Mouse (Mus musculus): ENCODE results near the gene Zfp658. TPM values are rescaled to one million over a fixed set of nuclear protein-coding genes. Genes with fewer than 3 reads are reported as not detected.

Zfp658 gene
- 9.3 and 10.1 TPM in 2 replicates for polyA plus RNA-seq (2016; fragmentation: Nextera tagmentation; extraction: Ambion mirVana)

DNA sequence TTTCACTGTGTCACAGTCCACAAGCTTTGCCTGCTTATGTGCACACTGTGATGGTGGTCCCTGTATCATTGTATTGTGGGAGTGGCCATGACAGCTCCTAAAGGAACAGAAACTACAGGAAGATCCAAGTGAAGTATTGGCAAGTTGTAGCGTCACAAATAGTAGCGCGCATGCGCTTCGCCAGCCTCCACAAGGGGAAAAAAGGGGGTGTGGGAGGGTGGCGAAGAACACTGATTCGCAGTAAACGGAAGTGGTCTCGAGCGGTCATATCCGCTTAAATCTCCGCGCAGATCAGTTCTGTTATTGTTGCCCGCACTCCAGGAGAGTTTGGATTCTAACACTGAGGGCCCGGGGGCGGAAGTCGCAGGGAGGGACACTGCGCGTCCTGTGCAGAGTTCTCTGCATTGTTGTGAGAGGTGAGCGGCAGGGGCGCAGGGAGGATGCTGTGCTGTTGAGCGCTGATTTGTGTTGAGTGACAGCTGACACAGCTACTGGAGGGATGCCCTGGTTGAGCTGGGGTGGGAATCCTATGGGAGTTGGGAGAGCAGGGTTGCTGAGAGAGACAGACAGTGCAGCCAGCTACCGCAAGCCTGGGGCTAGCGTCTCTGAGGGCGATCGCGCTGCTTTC lies at the start of gene Zfp658:
Gene Zfp658, plus strand, starts transcription at position 251 of the 628 bp plus-strand sequence.
- Histone ChIP-seq H3K36me3 (peaks cover 23% of the 10 kb centered on the region), H3K27me3 (no peaks in the 10 kb centered on the region), H3K9ac (replicated peaks) (peak within 1 kb of the TSS; percentile 73), H3K27ac (replicated peaks) (peak within 1 kb of the TSS; percentile 95), H3K4me3 (peak within 1 kb of the TSS; percentile 73), H3K9me3 (no peaks in the 10 kb centered on the region), H3K4me1 (peaks cover 14% of the 10 kb centered on the region), H3K4me2 (replicated peaks) (peak within 1 kb of the TSS; percentile 65)
- ATAC-seq (ENCODE audit: low FRiP score, low read depth): peak; percentile 92
- WGBS: under 1% methylated on average over 27 of the region's 27 CpGs

GRCm38 (mm10) chr7:43512519-43512918 lies 49.5 kb upstream of the Zfp658 start:
- Histone ChIP-seq H3K4me2 (replicated peaks) (no peak overlapping the region), H3K4me3 (no peak overlapping the region), H3K27ac (replicated peaks) (no peak overlapping the region), H3K27me3 (no peaks in the 10 kb centered on the region), H3K36me3 (no peaks in the 10 kb centered on the region), H3K4me1 (no peaks in the 10 kb centered on the region), H3K9me3 (no peaks in the 10 kb centered on the region), H3K9ac (replicated peaks) (no peak overlapping the region)
- ATAC-seq (ENCODE audit: low FRiP score, low read depth): no peak
- WGBS: 86% methylated on average over 4 of the region's 4 CpGs

DNA sequence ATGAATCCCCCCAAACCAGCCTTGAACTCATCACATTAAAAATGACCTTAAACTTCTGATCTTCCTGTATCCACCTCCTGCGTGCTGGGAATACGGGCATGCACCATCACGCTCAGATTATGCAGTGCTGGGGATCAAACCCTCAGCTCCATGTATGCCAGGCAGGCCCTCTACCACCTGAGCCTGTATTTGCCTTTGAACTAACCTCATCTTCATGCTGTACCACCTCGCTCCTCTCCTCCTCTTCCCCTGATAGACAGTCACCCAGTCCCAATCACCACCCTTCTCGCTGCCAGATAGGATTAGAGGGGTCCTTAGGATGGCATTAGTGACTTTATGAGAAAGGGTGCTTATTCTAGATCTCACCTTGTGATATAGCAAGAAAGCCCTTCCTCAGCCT lies 47.0 kb upstream of the Zfp658 start:
- Histone ChIP-seq H3K9me3 (no peaks in the 10 kb centered on the region), H3K4me1 (no peaks in the 10 kb centered on the region), H3K27me3 (no peaks in the 10 kb centered on the region), H3K9ac (replicated peaks) (no peak overlapping the region), H3K4me2 (replicated peaks) (no peak overlapping the region), H3K36me3 (no peaks in the 10 kb centered on the region), H3K4me3 (no peak overlapping the region), H3K27ac (replicated peaks) (no peak overlapping the region)
- ATAC-seq (ENCODE audit: low FRiP score, low read depth): no peak
- 79% methylated on average over 5 of the region's 5 CpGs for WGBS

DNA sequence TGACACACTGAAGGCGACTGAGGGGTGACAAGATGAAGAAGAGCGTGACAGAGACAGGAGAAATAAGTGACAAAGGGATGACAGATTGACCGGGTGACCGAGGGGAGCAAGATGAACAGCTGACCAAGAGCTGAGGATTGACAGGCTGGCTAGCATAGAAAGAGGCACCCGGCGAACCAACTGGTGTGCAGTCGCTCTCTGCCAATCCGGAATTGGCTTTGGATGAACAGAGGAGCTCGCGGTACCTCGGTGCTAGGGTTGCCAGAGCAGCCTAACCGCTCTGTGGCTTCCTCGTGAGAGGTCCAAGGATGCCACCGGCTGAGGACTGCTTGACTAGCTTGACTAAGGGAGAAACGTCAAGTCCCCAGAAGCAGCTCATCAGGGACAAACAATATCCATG lies 43.7 kb upstream of the Zfp658 start:
- no peaks in the 10 kb centered on the region for H3K9me3 ChIP-seq
- no peak overlapping the region for H3K4me3 ChIP-seq
- no peaks in the 10 kb centered on the region for H3K36me3 ChIP-seq
- H3K27ac ChIP-seq (replicated peaks): no peak overlapping the region
- H3K9ac ChIP-seq (replicated peaks): no peak overlapping the region
- WGBS: 89% methylated on average over 15 of the region's 15 CpGs
- no peaks in the 10 kb centered on the region for H3K4me1 ChIP-seq
- ATAC-seq (ENCODE audit: low FRiP score, low read depth): no peak
- no peaks in the 10 kb centered on the region for H3K27me3 ChIP-seq
- no peak overlapping the region for H3K4me2 ChIP-seq (replicated peaks)

DNA sequence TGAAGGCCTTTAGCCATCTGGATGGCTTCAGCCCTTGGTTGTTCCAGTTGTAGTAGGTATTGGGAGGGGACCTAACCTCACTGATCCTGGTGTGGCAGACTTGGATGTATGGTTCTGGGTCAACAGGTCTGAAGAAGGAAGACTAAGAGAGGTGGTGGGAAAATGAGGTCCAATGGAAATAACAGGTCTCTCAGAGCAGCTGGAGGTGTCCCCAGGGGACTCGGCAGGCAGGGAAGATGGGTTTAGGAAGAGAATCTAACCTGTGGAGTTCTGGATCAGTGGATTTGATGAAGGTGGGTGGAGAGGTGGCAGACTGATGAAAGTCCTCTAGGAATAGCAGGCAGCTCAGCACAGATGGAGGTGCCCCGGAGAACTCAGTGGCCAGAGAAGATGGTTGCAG lies 39.3 kb upstream of the Zfp658 start:
- Histone ChIP-seq H3K27me3 (no peaks in the 10 kb centered on the region), H3K27ac (replicated peaks) (no peak overlapping the region), H3K4me2 (replicated peaks) (no peak overlapping the region), H3K4me3 (no peak overlapping the region), H3K9me3 (no peaks in the 10 kb centered on the region), H3K4me1 (no peaks in the 10 kb centered on the region), H3K9ac (replicated peaks) (no peak overlapping the region), H3K36me3 (no peaks in the 10 kb centered on the region)
- no peak for ATAC-seq (ENCODE audit: low FRiP score, low read depth)
- 90% methylated on average over 2 of the region's 2 CpGs for WGBS

DNA sequence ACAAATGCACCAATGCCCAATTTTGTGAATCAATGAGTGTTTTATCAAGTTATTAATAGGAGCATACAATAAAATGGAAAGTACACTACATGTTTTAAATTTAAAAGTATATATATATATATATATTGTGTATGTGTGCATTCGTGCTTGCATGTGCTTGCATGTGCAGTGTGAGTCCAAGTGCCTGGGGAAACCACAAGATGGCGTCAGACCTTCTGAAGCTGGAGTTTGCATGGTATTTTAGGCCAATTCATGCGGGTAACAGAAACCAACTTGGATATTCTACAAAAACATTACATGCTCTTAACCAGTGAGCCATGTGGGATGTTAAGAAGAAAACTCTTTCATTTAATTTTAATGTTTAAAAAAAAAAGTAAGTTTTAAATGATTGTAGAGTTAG lies 36.7 kb upstream of the Zfp658 start:
- H3K4me3 ChIP-seq: no peak overlapping the region
- H3K4me2 ChIP-seq (replicated peaks): no peak overlapping the region
- 53% methylated on average over 3 of the region's 3 CpGs for WGBS
- no peaks in the 10 kb centered on the region for H3K4me1 ChIP-seq
- no peak for ATAC-seq (ENCODE audit: low FRiP score, low read depth)
- H3K36me3 ChIP-seq: no peaks in the 10 kb centered on the region
- H3K27ac ChIP-seq (replicated peaks): no peak overlapping the region
- no peaks in the 10 kb centered on the region for H3K27me3 ChIP-seq
- no peaks in the 10 kb centered on the region for H3K9me3 ChIP-seq
- no peak overlapping the region for H3K9ac ChIP-seq (replicated peaks)

- no peaks in the 10 kb centered on the region for H3K4me1 ChIP-seq
- WGBS: 79% methylated on average over 8 of the region's 8 CpGs
- H3K36me3 ChIP-seq: no peaks in the 10 kb centered on the region
- H3K9ac ChIP-seq (replicated peaks): no peak overlapping the region
- no peaks in the 10 kb centered on the region for H3K9me3 ChIP-seq
- no peak overlapping the region for H3K27ac ChIP-seq (replicated peaks)
- ATAC-seq (ENCODE audit: low FRiP score, low read depth): no peak
- no peak overlapping the region for H3K4me3 ChIP-seq
- no peak overlapping the region for H3K4me2 ChIP-seq (replicated peaks)
- H3K27me3 ChIP-seq: no peaks in the 10 kb centered on the region
Observed at GRCm38 (mm10) chr7:43530216-43530785, 31.8 kb upstream of the Zfp658 start.

DNA sequence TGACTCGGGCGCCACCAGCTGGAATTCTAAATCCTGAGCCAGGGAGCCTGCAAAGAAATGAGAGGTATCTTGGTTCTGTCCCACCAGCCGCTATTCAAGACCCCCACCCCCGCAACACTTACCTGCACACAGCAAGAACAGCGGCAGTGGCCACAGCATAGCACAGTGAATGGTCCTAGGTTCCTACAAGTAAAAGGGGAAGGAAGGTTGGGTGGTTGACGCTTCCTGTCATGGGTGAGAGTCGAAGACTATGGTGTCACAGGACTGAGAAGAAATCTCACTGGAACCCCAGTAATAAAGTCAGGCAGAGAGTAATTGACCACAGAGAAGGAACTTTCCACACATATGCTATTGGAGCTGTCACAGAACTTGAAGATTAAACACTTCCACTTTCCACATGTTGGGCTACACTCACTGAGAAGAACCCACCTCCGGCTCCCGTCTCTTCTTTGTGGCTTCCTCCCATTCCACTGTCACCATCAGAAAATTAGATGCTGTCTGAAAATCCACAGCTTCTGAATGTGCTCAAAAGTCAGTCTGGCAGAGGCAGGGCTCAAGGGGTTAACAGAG lies 29.0 kb upstream of the Zfp658 start:
- Histone ChIP-seq H3K4me1 (no peaks in the 10 kb centered on the region), H3K9ac (replicated peaks) (no peak overlapping the region), H3K36me3 (no peaks in the 10 kb centered on the region), H3K27ac (replicated peaks) (no peak overlapping the region), H3K27me3 (no peaks in the 10 kb centered on the region), H3K4me2 (replicated peaks) (no peak overlapping the region), H3K9me3 (no peaks in the 10 kb centered on the region), H3K4me3 (no peak overlapping the region)
- no peak for ATAC-seq (ENCODE audit: low FRiP score, low read depth)
- WGBS: 90% methylated on average over 9 of the region's 9 CpGs

- H3K4me1 ChIP-seq: no peaks in the 10 kb centered on the region
- WGBS: 73% methylated on average over 4 of the region's 4 CpGs
- no peak overlapping the region for H3K4me2 ChIP-seq (replicated peaks)
- H3K4me3 ChIP-seq: no peak overlapping the region
- H3K27ac ChIP-seq (replicated peaks): no peak overlapping the region
- ATAC-seq (ENCODE audit: low FRiP score, low read depth): no peak
- no peaks in the 10 kb centered on the region for H3K36me3 ChIP-seq
- no peaks in the 10 kb centered on the region for H3K9me3 ChIP-seq
- H3K9ac ChIP-seq (replicated peaks): no peak overlapping the region
- H3K27me3 ChIP-seq: no peaks in the 10 kb centered on the region
Observed at GRCm38 (mm10) chr7:43538524-43538923, 23.5 kb upstream of the Zfp658 start.

DNA sequence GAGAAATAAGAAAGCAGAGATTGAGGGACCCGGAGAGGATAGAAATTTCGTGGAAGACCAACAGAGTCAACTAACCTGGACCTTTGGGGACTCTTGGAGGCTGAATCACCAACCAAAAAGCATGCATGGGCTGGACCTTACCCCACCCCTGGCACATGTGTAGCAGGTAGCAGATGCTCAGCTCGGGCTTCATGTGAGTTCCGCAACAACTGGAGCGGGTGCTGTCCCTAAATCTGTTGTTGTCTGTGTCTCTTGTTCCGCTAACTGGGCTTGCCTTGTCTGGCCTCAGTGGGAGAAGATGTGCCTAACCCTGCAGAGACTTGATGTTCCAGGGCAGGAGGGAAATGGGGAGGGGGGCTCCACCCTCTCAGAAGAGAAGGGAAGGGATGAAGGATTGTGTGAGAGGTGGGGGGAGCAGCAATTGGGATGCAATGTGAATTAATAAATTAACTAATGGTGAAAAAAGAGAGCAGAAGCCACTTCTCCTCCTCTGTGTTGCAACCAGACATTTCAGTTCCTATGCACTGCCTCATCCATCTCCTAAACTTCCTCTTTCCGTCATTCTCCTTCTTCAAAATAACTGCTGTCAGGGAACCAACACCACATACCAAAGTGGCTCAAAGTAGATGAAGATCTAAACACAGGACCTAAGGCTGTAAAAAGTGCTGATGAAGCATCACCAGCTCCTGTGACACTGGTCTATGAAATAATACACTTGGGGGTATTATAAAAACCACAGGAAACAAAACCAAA lies 17.7 kb upstream of the Zfp658 start, which contains the start of gene Cd33:
Gene Cd33, minus strand, starts transcription at position 204 of the 753 bp plus-strand sequence.
- H3K27ac ChIP-seq (replicated peaks): no peak within 1 kb of the TSS
- WGBS: 82% methylated on average over 7 of the region's 7 CpGs
- no peak for ATAC-seq (ENCODE audit: low FRiP score, low read depth)
- no peaks in the 10 kb centered on the region for H3K36me3 ChIP-seq
- H3K4me3 ChIP-seq: no peak within 1 kb of the TSS
- H3K4me2 ChIP-seq (replicated peaks): no peak within 1 kb of the TSS
- H3K4me1 ChIP-seq: no peaks in the 10 kb centered on the region
- H3K9me3 ChIP-seq: no peaks in the 10 kb centered on the region
- H3K9ac ChIP-seq (replicated peaks): no peak within 1 kb of the TSS
- no peaks in the 10 kb centered on the region for H3K27me3 ChIP-seq

DNA sequence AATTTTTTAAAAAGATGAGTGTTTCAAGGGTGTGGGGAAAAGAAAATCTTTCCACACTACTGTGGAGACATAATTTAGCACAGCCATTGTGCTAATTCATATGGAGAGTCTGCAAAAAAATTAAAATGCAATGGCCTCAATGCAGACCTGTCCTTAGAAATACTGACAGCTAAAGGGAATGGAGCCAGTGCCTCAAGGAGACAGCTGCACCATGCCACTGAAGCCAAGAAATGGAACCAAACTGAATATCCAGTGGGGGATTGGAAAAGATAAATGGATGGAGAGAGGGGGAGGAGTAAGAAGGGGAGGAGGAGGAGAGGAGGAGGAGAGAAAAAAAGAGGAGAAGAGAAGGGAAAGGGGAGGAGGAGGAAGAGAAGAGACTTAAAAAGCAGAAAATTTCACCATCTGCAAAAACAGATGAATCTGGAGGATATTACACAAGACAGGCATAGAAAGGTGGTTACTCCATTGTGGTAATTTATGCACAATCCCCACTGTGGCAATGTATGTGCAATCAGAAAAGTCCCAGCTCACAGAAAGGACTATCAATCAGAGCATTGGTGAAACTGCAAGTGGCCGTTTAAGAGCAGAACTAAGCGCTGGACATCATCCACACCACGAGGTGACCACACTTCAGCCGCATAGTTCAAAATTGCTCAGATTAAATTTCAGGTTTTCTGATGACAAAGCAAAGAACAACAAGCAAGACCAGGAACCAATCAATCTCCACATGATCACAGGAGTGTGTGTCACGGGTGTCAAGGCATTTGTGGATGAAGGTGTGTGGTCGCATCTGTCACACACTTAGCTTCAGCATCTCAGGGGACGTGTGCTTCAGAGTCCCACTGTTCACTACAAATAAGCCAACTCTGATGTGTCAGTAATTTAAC lies 16.2 kb upstream of the Zfp658 start:
- Histone ChIP-seq H3K4me3 (no peak overlapping the region), H3K9ac (replicated peaks) (no peak overlapping the region), H3K27me3 (no peaks in the 10 kb centered on the region), H3K4me1 (no peaks in the 10 kb centered on the region), H3K27ac (replicated peaks) (no peak overlapping the region), H3K9me3 (no peaks in the 10 kb centered on the region), H3K36me3 (no peaks in the 10 kb centered on the region), H3K4me2 (replicated peaks) (no peak overlapping the region)
- ATAC-seq (ENCODE audit: low FRiP score, low read depth): no peak
- 76% methylated on average over 7 of the region's 7 CpGs for WGBS

Measured in midbrain, embryonic 12.5 days (tissue).